Mouse (Mus musculus): Measurements from ENCODE around the gene Mettl6.

DNA sequence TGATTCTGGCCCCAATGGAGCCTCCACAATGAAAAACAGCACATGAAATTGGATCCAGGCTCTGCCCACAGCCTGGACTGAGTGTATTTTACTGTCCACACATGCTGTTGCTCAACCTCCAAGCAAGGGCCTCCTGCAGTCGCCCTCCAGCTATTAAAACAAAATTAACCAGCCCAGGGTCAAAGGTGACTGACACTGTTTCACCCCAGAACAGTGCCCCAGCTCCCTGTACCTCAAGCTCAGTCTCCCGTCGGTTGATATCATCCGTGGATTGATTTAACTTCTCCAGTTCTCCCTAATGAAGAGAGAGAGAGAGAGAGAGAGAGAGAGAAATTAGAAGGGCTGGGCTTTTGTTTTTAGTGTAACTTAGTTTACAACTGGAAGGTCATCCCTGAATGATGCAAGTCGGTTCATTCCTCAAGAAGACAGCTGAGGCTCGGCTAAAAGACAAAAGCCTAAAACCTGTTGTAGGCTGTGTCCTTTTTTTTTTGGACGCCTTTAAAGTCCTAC lies 60.9 kb downstream of the Mettl6 start:
- TF ChIP-seq GATA1 (IDR thresholded peaks at IDR 0.05; ENCODE audit: borderline replicate concordance, low read length) (no peak), FLI1 (IDR thresholded peaks at IDR 0.05; ENCODE audit: low read length) (no peak)
